ENCODE assay signal across 24 mouse cellular contexts in the genomic region with DNA sequence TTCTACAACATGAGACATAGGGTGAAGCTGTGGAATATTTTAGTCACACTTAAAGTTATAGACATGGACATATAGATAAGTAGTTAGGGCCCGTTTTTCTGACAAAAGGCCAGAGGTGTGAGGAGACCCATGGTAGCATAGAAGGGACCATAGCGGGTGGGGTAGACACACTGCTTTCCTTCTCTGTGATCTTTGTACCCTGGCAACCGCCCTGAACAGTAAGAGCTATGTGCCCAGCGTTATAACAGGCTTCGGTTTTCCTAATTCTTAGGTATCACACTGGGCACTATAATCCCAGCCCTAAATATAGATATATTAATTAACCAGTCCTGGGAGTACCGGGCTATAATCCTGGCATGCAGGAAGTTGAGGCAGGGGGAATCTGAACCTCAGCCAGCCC. TPM values are rescaled to one million over a fixed set of nuclear protein-coding genes. Genes with fewer than 3 reads are reported as not detected.
DNase-seq lines count a peak whose midpoint lies in the region; ATAC-seq and TF ChIP-seq lines count a peak whose summit lies in the region.
"Had no signal": no experiment of that assay in that cellular context is flagged by ENCODE, and none has a peak within 500 bp of the region (broad histone marks: within the 10 kb centered on the region; RNA-seq: fewer than 3 reads in every experiment).

No protein-coding gene starts in this region.

- H3K4me3 ChIP-seq in heart, embryonic 15.5 days: no peak overlapping the region
- peak overlapping the region; percentile 22; the same call in 1 of the 2 replicates for H3K4me3 ChIP-seq in kidney, adult 2 months (ENCODE audit: insufficient read depth, low read depth, low read length)
- H3K4me3 ChIP-seq: forebrain, embryonic 15.5 days; hindbrain, embryonic 13.5 days; liver, embryonic 13.5 days; neural tube, embryonic 15.5 days; stomach, embryonic 15.5 days had no signal

- no peak for TF ChIP-seq POLR2A in kidney, adult 2 months (IDR thresholded peaks at IDR 0.05; ENCODE audit: low read depth, low read length)

- no peaks in the 10 kb centered on the region for H3K27me3 ChIP-seq in heart, embryonic 15.5 days
- no peaks in the 10 kb centered on the region for H3K27me3 ChIP-seq in kidney, adult 2 months (replicated peaks; ENCODE audit: control insufficient read depth, insufficient read depth, low read length)
- H3K27me3 ChIP-seq: forebrain, embryonic 15.5 days; hindbrain, embryonic 13.5 days; liver, embryonic 13.5 days; neural tube, embryonic 15.5 days; Patski; stomach, embryonic 15.5 days had no signal

- peaks cover 7% of the 10 kb centered on the region for H3K36me3 ChIP-seq in heart, embryonic 15.5 days
- H3K36me3 ChIP-seq in kidney, adult 2 months (ENCODE audit: control insufficient read depth, insufficient read depth, low read length): no peaks in the 10 kb centered on the region

- DNase-seq in heart, adult 11 months: peak; percentile 68
- no peak for DNase-seq in heart, adult 18-20 months
- no peak for DNase-seq in heart, adult 9 months (ENCODE audit: low spot score in 2 of 2)
- DNase-seq in kidney, adult 2 months: peak; percentile 76
- DNase-seq in kidney, postnatal 14 days: peak; percentile 30
- DNase-seq in spleen, postnatal 36 days (ENCODE audit: low spot score in 2 of 2): no peak
- no peak for DNase-seq in urinary bladder, postnatal 25 days (ENCODE audit: low spot score)
- DNase-seq: adrenal gland, postnatal 10 days; cerebellum, adult 9-11 months; layer of hippocampus, adult 9-11 months; liver, embryonic 13.5 days; lung, embryonic 14.5 days; right cerebral cortex, postnatal 14 days; spleen, adult 18-20 months; thymus, adult 18-20 months had no signal

- TF ChIP-seq CTCF in kidney, adult 2 months (conservative IDR thresholded peaks at IDR 0.05; ENCODE audit: insufficient read depth, insufficient read length, low read depth, low read length): no peak

- H3K27ac ChIP-seq in heart, embryonic 15.5 days: peak overlapping the region; percentile 76
- peak overlapping the region; percentile 88 for H3K27ac ChIP-seq in kidney, adult 2 months (ENCODE audit: insufficient read depth, low read depth, low read length)
- H3K27ac ChIP-seq: forebrain, embryonic 15.5 days; hindbrain, embryonic 13.5 days; liver, embryonic 13.5 days; neural tube, embryonic 15.5 days; stomach, embryonic 15.5 days had no signal

- WGBS in heart, embryonic 15.5 days: 69% methylated on average over 6 of the region's 6 CpGs
- 53% methylated on average over 6 of the region's 6 CpGs for WGBS in kidney, adult 2 months

- peaks cover 6% of the 10 kb centered on the region; the same call in 1 of the 2 replicates for H3K4me1 ChIP-seq in heart, embryonic 15.5 days (replicated peaks)
- H3K4me1 ChIP-seq in kidney, adult 2 months (ENCODE audit: control insufficient read depth, insufficient read depth, low read length): no peaks in the 10 kb centered on the region; the same call in 1 of the 2 replicates
- H3K4me1 ChIP-seq: forebrain, embryonic 15.5 days; hindbrain, embryonic 13.5 days; neural tube, embryonic 15.5 days; stomach, embryonic 15.5 days had no signal

- ATAC-seq in heart, embryonic 15.5 days (replicated peaks; ENCODE audit: insufficient number of reproducible peaks, insufficient read depth, low FRiP score, low read depth): no peak
- ATAC-seq: CD4-positive, CD25-positive, alpha-beta regulatory T cell, adult 4 months; forebrain, embryonic 15.5 days; inflammation-experienced regulatory T-cells, adult 6 months; midbrain, embryonic 16.5 days; Patski had no signal

- 0 out of 2 replicates have a peak overlapping the region, but pooled peaks have one; percentile 0 for H3K9ac ChIP-seq in heart, embryonic 15.5 days
- H3K9ac ChIP-seq: forebrain, embryonic 15.5 days; hindbrain, embryonic 13.5 days; liver, embryonic 13.5 days; lung, embryonic 14.5 days; neural tube, embryonic 15.5 days; stomach, embryonic 15.5 days had no signal

- peak overlapping the region; percentile 17; the same call in 1 of the 2 replicates for H3K4me2 ChIP-seq in heart, embryonic 15.5 days
- H3K4me2 ChIP-seq: forebrain, embryonic 15.5 days; hindbrain, embryonic 13.5 days; liver, embryonic 13.5 days; lung, embryonic 14.5 days; neural tube, embryonic 15.5 days; stomach, embryonic 15.5 days had no signal

- no peaks in the 10 kb centered on the region for H3K9me3 ChIP-seq in heart, embryonic 15.5 days (replicated peaks)
- H3K9me3 ChIP-seq: forebrain, embryonic 15.5 days; hindbrain, embryonic 13.5 days; liver, embryonic 13.5 days; neural tube, embryonic 15.5 days; stomach, embryonic 15.5 days had no signal

RNA-seq across cellular contexts. Expression of a gene that starts 20.9 kb away (rescaled TPM):
- 10 to 100 TPM; 22.8 to 27.5 TPM for total RNA-seq in heart, adult 18-20 months (2021)
- 40.1 and 42.7 TPM in 2 replicates for polyA plus RNA-seq in heart, embryonic 15.5 days (2015; fragmentation: Nextera tagmentation; extraction: Ambion mirVana)
- polyA plus RNA-seq in kidney, adult 2 months (2012; rRNA removed): 10.9 and 13.5 TPM in 2 replicates

RNA-seq across cellular contexts. Expression of a gene that starts 36.1 kb away (rescaled TPM):
- total RNA-seq in heart, adult 18-20 months (2021): 10 to 100 TPM; 50.5 to 58.0 TPM
- 34.6 and 39.0 TPM in 2 replicates for polyA plus RNA-seq in heart, embryonic 15.5 days (2015; fragmentation: Nextera tagmentation; extraction: Ambion mirVana)
- polyA plus RNA-seq in kidney, adult 2 months (2012; rRNA removed): 19.2 and 24.9 TPM in 2 replicates

Comparison
In these comparisons a context has a peak if more than half of its experiments do, and no peak if none do; other contexts are left out.
1. DNase-seq: peak in heart, adult 11 months (single experiment), kidney, adult 2 months (single experiment) and kidney, postnatal 14 days (single experiment); none in heart, adult 18-20 months (0 of 2), heart, adult 9 months (0 of 2), spleen, postnatal 36 days (0 of 2) and urinary bladder, postnatal 25 days (single experiment).